Mouse (Mus musculus) frontal cortex, postnatal 14 days (tissue): Measurements from ENCODE around the gene Olfr1039.
"Not testable (repeated sequence)": the region's sequence is repeated elsewhere in the genome, so short reads cannot be mapped to it uniquely, and the experiment has no call there.

Experiments used
- DNase-seq, 2 experiments: peaks; one replicate each; pipeline ENCODE4 v3.0.0; 2022; ENCODE audit warnings: low spot score in 2 of 2

Olfr1039 gene

GRCm38 (mm10) chr2:86135828-86136227 lies at the start of gene Olfr1039:
Olfr1039 (minus strand) TSS chr2:86135928.
- DNase-seq, result no peak

GRCm38 (mm10) chr2:86179950-86180349 lies 44.2 kb upstream of the Olfr1039 start:
- DNase-seq, result no peak

- no peak for DNase-seq
These were observed 42.0 kb upstream of the Olfr1039 start, which contains the start of gene Olfr1044 for GRCm38 (mm10) chr2:86177720-86178119. Olfr1044 (minus strand) TSS chr2:86177820.

GRCm38 (mm10) chr2:86175422-86175821 lies 39.7 kb upstream of the Olfr1039 start:
- DNase-seq, result not testable (repeated sequence)

- no peak for DNase-seq
These were observed 31.7 kb upstream of the Olfr1039 start, which contains the start of gene Olfr1043 for GRCm38 (mm10) chr2:86167422-86167821. Olfr1043 (minus strand) TSS chr2:86167522.

- DNase-seq, result no peak
These were observed 26.0 kb upstream of the Olfr1039 start, which contains the start of gene Olfr1042 for GRCm38 (mm10) chr2:86161738-86162137. Olfr1042 (minus strand) TSS chr2:86161838.

GRCm38 (mm10) chr2:86146632-86147031 lies 10.9 kb upstream of the Olfr1039 start, which contains the start of gene Olfr1040:
Olfr1040 (minus strand) TSS chr2:86146732.
- no peak for DNase-seq

GRCm38 (mm10) chr2:86087285-86087684 lies 48.4 kb downstream of the Olfr1039 start, which contains the start of gene Olfr1037:
Olfr1037 (minus strand) TSS chr2:86087385.
- no peak for DNase-seq

GRCm38 (mm10) chr2:86080478-86080877 lies 55.2 kb downstream of the Olfr1039 start:
- DNase-seq, result not testable (repeated sequence)
